Mouse (Mus musculus) adrenal gland, postnatal 4 days (tissue): ENCODE measurements around the gene Olfr206. TPM values are rescaled to one million over a fixed set of nuclear protein-coding genes. Genes with fewer than 3 reads are reported as not detected.
"Not testable (repeated sequence)": the region's sequence is repeated elsewhere in the genome, so short reads cannot be mapped to it uniquely, and the experiment has no call there.

ENCODE experiments used
- DNase-seq, 2 experiments: peaks; one replicate each; pipeline ENCODE4 v3.0.0; 2021 to 2022; ENCODE audit warnings: low spot score in 2 of 2, mixed read lengths in 2 of 2
- long read RNA-seq, 2 experiments: library from polyadenylated mRNA; stranded (forward); transcript quantifications; one replicate each; pipeline ENCODE4 v2.0.0; 2021
- total RNA-seq, 2 experiments: library from RNA; stranded (reverse); gene quantifications; 2 replicates each; pipeline ENCODE4 v1.2.3; 2021

Gene Olfr206
- total RNA-seq, result not detected
- long read RNA-seq, experiment 1, result 0 reads
- long read RNA-seq, experiment 2, result 0 reads

DNA sequence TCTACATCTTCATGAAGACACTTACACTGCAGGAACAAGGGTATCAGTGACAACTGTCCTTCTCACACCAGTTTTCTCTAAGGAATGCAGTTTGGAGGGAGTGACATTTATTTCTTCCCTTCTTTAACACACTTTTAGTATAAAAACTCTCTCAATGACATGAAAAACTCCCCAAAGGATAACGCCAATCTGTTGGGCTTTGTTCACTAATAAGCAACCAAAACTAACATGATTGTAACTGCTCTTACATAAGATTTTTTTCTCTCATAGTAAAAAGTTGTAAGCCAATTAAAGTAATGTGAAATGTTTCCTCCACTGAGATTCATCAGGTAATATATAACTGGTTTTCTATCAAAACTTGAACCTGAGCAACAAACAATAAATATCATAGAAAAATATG, at the start of gene Olfr206:
TSS of gene Olfr206 (minus strand) at position 101 of the 400 bp plus-strand sequence.
- no peak for DNase-seq

DNA sequence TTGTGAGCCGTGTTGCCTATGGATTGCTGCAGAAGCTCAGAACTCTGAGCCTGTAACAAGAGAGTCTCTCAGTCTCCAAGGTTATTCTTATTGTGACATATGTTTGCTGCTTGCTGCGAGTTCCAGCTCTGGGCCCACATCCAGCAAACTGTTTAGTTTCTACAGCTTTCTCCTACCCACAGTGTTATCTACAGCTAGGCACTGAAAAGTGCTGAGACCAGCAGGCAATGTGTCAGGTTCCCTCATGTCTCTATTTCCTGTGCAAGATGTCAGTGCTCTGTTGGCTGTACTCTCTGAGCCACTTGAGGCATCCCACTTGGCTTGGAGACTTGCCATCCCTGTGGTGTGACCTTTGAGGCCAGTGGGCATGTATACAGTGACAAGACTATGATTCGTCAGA, 44.3 kb upstream of the Olfr206 start:
- DNase-seq, result no peak

GRCm38 (mm10) chr16:59363893-59364292, 14.8 kb upstream of the Olfr206 start, which contains the start of gene Olfr209:
Gene Olfr209, minus strand, starts transcription at chr16:59363993.
- no peak for DNase-seq

- DNase-seq, result no peak
These were observed 18.0 kb downstream of the Olfr206 start, which contains the start of gene Olfr205 for GRCm38 (mm10) chr16:59331038-59331437. Gene Olfr205, minus strand, starts transcription at chr16:59331138.

- DNase-seq, result not testable (repeated sequence)
These were observed 25.8 kb downstream of the Olfr206 start for GRCm38 (mm10) chr16:59323262-59323661.

DNA sequence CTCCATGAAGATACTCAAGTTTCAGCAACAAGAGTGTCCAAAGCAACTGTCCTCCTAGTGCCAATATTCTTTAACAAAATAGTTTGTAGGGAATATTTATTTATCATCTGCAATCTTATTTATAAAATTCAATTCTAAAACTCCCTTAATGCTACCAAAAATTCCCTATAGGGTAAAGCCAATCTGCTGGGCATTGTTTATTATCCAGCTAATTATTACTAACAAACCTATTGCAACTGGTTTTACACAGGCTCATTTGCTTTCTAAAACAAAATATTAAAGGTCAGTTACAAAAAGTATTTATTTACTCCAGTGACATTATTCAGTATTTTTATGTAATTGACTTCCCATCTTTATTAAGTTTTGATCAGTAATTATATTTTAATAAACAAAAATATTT, 30.9 kb downstream of the Olfr206 start, which contains the start of gene Olfr204:
TSS of gene Olfr204 (minus strand) at position 101 of the 400 bp plus-strand sequence.
- DNase-seq, result no peak

GRCm38 (mm10) chr16:59298581-59298980, 50.5 kb downstream of the Olfr206 start, which contains the start of gene Olfr203:
Gene Olfr203, plus strand, starts transcription at chr16:59298881.
- DNase-seq, result no peak

Other genes starting within 250 kb of the Olfr206 start
- gene Olfr193, start 237.4 kb downstream of the Olfr206 start, total RNA-seq, result not detected
- gene Olfr194, start 228.2 kb downstream of the Olfr206 start, total RNA-seq, result not detected
- not detected for gene Olfr195, start 202.2 kb downstream of the Olfr206 start, total RNA-seq
- not detected for gene Olfr196, start 178.8 kb downstream of the Olfr206 start, total RNA-seq
- not detected for gene Olfr198, start 145.7 kb downstream of the Olfr206 start, total RNA-seq
- gene Olfr199, start 129.5 kb downstream of the Olfr206 start, total RNA-seq, result not detected
- not detected for gene Olfr201, start 76.6 kb downstream of the Olfr206 start, total RNA-seq
- not detected for gene Olfr202, start 62.5 kb downstream of the Olfr206 start, total RNA-seq
- gene Olfr203, start 50.4 kb downstream of the Olfr206 start, total RNA-seq, result not detected
- under 1 TPM in 1 of 2 experiments, not detected in 1; 0.06 TPM for gene Olfr204, start 31.0 kb downstream of the Olfr206 start, total RNA-seq
- not detected for gene Olfr205, start 18.1 kb downstream of the Olfr206 start, total RNA-seq
- gene Olfr209, start 14.7 kb upstream of the Olfr206 start, total RNA-seq, result not detected
- gene Gabrr3, start 58.1 kb upstream of the Olfr206 start, total RNA-seq, result not detected
- 10 to 100 TPM; 18.1 to 20.5 TPM for gene Riox2, start 122.5 kb upstream of the Olfr206 start, total RNA-seq